Mouse (Mus musculus): Measurements from ENCODE around the gene Ckm. TPM values are rescaled to one million over a fixed set of nuclear protein-coding genes. Genes with fewer than 3 reads are reported as not detected.

The Ckm gene
- polyA plus RNA-seq, 1 experiment from 2014 or later: not detected

MicroRNAs encoded within 50 kb of the gene (microRNA counts, 519-probe panel; counts per million panel counts)
- not detected for microRNA mmu-miR-343

Small RNAs within 50 kb of the gene (microRNA-seq; reads per million reads assigned to microRNA genes)
- not detected for gene Mir343

Other genes starting within 250 kb of the Ckm start
- 1.1 and 1.3 TPM in 2 replicates for gene Gipr, start 238.6 kb upstream of the Ckm start, polyA plus RNA-seq (2016; fragmentation: Nextera tagmentation; extraction: Ambion mirVana)
- 5.8 and 6.5 TPM in 2 replicates for gene Eml2, start 228.4 kb upstream of the Ckm start, polyA plus RNA-seq (2016; fragmentation: Nextera tagmentation; extraction: Ambion mirVana)
- 1.6 and 1.7 TPM in 2 replicates for gene Gpr4, start 192.2 kb upstream of the Ckm start, polyA plus RNA-seq (2016; fragmentation: Nextera tagmentation; extraction: Ambion mirVana)
- 45.5 and 48.3 TPM in 2 replicates for gene Opa3, start 176.4 kb upstream of the Ckm start, polyA plus RNA-seq (2016; fragmentation: Nextera tagmentation; extraction: Ambion mirVana)
- gene Vasp, start 133.0 kb upstream of the Ckm start, polyA plus RNA-seq (2016; fragmentation: Nextera tagmentation; extraction: Ambion mirVana): 42.4 and 43.0 TPM in 2 replicates
- 0.19 TPM in 1 of 2 replicates, not detected in the other for gene Ppm1n, start 124.7 kb upstream of the Ckm start, polyA plus RNA-seq (2016; fragmentation: Nextera tagmentation; extraction: Ambion mirVana)
- gene Rtn2, start 122.2 kb upstream of the Ckm start, polyA plus RNA-seq (2016; fragmentation: Nextera tagmentation; extraction: Ambion mirVana): 70.3 and 74.1 TPM in 2 replicates
- 0.24 TPM in 1 of 2 replicates, not detected in the other for gene Fosb, start 94.7 kb upstream of the Ckm start, polyA plus RNA-seq (2016; fragmentation: Nextera tagmentation; extraction: Ambion mirVana)
- gene Ercc1, start 60.0 kb upstream of the Ckm start, polyA plus RNA-seq (2016; fragmentation: Nextera tagmentation; extraction: Ambion mirVana): 89.7 and 100 TPM in 2 replicates
- gene Cd3eap, start 45.3 kb upstream of the Ckm start, polyA plus RNA-seq (2016; fragmentation: Nextera tagmentation; extraction: Ambion mirVana): 24.7 and 24.8 TPM in 2 replicates
- 4.8 and 5.3 TPM in 2 replicates for gene Ppp1r13l, start 45.0 kb upstream of the Ckm start, polyA plus RNA-seq (2016; fragmentation: Nextera tagmentation; extraction: Ambion mirVana)
- gene Ercc2, start 22.8 kb upstream of the Ckm start, polyA plus RNA-seq (2016; fragmentation: Nextera tagmentation; extraction: Ambion mirVana): 23.3 and 23.7 TPM in 2 replicates
- gene Klc3, start 672 bp upstream of the Ckm start, polyA plus RNA-seq (2016; fragmentation: Nextera tagmentation; extraction: Ambion mirVana): 2.8 and 5.4 TPM in 2 replicates
- 14.0 and 14.3 TPM in 2 replicates for gene Mark4, start 54.0 kb downstream of the Ckm start, polyA plus RNA-seq (2016; fragmentation: Nextera tagmentation; extraction: Ambion mirVana)
- gene Exoc3l2, start 58.6 kb downstream of the Ckm start, polyA plus RNA-seq (2016; fragmentation: Nextera tagmentation; extraction: Ambion mirVana): 0.51 and 0.69 TPM in 2 replicates
- 3.5 and 3.9 TPM in 2 replicates for gene Bloc1s3, start 103.6 kb downstream of the Ckm start, polyA plus RNA-seq (2016; fragmentation: Nextera tagmentation; extraction: Ambion mirVana)
- gene Trappc6a, start 103.6 kb downstream of the Ckm start, polyA plus RNA-seq (2016; fragmentation: Nextera tagmentation; extraction: Ambion mirVana): 43.6 and 47.5 TPM in 2 replicates
- 0.17 TPM in 1 of 2 replicates, not detected in the other for gene Nkpd1, start 113.1 kb downstream of the Ckm start, polyA plus RNA-seq (2016; fragmentation: Nextera tagmentation; extraction: Ambion mirVana)
- gene Ppp1r37, start 158.3 kb downstream of the Ckm start, polyA plus RNA-seq (2016; fragmentation: Nextera tagmentation; extraction: Ambion mirVana): 34.9 and 35.4 TPM in 2 replicates
- 0.18 and 0.34 TPM in 2 replicates for gene Zfp296, start 172.5 kb downstream of the Ckm start, polyA plus RNA-seq (2016; fragmentation: Nextera tagmentation; extraction: Ambion mirVana)
- 120 and 125 TPM in 2 replicates for gene Gemin7, start 172.8 kb downstream of the Ckm start, polyA plus RNA-seq (2016; fragmentation: Nextera tagmentation; extraction: Ambion mirVana)
- 66.3 and 67.6 TPM in 2 replicates for gene Clasrp, start 199.7 kb downstream of the Ckm start, polyA plus RNA-seq (2016; fragmentation: Nextera tagmentation; extraction: Ambion mirVana)
- gene Relb, start 224.7 kb downstream of the Ckm start, polyA plus RNA-seq (2016; fragmentation: Nextera tagmentation; extraction: Ambion mirVana): 3.3 and 3.6 TPM in 2 replicates